Mouse (Mus musculus) activated CD4-positive, CD25-positive, alpha-beta regulatory T cell, adult 4 months (primary cell): ENCODE measurements at regions not wholly inside any gene's neighbourhood (a gene's known extent, or its start where the extent isn't known, plus 50 kb on each side); places are given as distances from the start of the nearest gene placed in this dataset.

Source experiments
- ATAC-seq: one replicate; pipeline ENCODE4 v1.8.0; 2017

DNA sequence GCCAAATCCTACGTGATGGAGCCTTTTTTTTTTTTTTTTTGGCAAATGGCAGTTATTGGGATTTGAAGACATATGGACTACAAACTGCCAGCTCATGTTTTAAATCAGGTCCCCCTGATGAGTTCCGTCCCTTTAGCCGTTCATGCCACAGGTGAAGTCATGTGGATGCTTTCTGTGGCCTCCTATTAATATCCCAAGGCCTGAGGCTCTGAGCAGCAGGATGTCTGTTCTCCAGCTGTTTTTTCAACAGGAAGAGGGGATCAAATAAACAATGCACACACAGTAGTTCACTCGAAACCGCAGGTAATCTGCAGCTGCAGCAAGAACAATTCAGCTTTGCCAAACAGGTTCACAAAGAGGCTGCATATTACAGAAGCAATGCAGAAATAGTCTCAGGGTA, 112.1 kb downstream of the Dusp6 start:
- ATAC-seq: no peak

DNA sequence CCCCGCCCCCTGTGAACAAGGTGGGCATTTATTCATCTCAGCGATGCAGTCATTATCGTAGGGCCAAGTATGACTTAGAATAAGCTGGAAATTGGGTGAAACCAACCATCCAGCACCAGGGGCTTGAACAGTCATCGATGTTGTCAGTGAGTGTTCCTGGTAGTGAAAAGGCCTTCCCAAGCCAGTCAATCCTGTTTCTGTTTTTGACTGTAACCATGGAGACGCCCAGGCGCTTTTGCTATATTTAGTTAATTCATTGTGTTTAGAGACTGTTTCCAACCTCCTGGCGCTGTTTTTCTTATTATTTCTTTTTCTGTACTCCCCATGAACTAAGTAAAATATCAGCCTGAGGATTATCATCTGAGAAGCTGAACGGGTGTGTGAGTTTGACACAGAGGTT, 113.4 kb downstream of the Dusp6 start:
- ATAC-seq: no peak

DNA sequence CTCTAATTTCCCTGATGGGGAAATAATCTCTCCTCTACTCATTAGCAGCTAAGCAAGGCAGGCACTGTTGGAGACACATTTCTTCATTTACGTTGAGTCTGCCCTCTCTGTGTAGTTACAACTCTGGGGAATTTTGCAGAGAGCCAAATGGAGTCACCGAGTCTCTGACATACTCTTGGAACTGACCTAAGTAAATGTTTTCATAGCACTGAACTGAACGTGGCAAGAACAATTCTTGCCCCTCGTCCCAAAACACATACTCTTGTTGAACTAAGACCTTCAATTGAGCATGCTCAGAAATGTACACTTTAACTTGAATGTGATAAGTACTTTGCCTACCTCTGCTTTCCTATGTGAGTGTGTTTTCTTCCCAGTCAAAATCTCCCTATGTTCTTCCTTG, 114.5 kb downstream of the Dusp6 start:
- no peak for ATAC-seq

DNA sequence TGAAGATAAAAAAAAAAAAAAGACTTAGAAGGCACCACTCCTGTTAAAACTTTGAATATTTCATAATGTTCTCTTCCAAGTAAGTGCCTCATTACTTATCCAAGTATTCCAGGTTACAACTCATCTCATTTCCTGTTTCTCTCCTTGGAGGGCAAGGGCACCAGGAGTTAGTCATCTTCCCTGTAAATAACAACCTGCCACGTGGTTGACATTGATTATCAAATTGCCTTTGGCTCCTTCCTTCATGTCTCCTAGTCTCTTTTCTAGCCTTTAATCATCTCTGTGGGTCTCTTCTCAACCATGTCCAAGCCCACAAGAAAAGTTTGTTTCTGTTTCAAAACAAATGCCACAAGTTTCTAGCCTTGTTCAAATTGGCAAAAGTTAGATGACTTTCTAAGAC, 116.1 kb downstream of the Dusp6 start:
- no peak for ATAC-seq

DNA sequence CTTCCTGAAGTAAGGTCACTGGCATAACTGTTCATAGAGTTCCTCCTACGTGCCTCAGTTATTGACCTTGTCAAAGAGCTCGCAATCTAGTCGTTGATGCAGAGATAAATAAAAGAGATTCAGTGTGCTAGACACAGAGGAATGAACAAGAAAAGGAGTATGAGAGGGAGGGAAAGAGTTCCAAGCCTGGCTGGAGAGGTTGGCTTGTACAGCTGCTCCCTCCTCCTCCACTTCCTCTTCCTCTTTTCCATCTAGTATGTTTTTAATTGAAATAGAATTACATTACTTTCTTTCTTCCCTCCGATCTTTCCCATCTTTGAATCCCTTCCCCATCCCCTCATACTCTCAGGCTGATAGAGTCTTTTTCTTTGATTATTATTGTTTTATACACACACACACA, 117.1 kb downstream of the Dusp6 start:
- ATAC-seq: no peak

DNA sequence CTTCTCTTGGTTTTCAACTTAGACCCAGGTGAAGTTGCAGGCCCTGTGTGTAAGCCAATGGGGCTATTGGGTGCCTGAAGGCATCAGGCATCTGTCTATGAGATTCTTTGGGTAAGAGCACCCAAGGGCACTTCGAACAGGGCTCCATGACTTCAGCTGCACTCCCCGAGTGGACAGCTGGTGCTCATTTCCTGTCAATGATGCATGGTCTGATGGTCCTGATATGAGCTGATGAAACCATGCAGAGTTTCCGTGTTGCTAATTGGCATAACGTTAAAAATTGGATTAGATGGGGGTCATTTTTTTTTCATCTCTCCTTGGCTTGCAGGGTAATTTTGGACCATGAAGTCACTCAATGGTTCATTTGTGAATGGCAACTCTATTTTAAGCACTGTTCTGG, 120.0 kb downstream of the Dusp6 start:
- no peak for ATAC-seq

DNA sequence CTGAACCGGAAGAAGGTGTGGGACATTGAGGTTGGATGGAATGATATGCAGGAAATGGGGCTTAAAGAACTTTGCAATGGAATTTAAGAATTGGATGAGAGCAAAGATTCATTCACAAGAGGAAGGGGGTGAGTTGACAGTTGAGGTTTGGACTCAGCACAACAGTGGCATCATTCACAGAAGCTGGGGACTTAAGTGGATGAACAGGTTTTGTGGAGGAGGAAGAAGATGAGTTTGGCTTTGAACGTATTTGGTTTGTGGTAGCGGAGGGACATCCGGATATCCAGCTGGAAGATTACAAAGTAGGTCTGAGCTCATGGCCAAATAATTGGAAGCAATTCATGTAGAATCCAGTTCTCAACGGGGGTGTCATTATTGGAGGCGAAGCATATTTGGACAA, 121.3 kb downstream of the Dusp6 start:
- no peak for ATAC-seq

DNA sequence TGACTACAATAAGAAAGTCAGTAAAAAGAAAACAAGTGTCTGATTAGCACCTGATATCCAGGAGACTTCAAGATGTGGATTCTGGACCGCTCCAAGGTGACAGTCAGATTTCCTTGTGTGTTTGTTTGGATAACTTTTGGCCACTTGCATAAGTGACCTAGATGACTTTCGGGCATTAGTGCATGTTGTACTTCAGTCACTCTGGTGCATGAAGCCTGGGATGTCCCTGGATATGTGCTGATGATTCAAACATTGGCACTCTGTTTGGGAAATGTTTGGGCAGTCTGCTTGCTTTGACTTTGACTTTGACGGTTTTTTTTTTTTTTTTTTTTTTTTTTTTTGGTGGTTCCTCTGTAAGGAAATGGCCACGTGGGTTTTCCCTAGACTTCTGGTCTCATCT, 121.8 kb downstream of the Dusp6 start:
- no peak for ATAC-seq

DNA sequence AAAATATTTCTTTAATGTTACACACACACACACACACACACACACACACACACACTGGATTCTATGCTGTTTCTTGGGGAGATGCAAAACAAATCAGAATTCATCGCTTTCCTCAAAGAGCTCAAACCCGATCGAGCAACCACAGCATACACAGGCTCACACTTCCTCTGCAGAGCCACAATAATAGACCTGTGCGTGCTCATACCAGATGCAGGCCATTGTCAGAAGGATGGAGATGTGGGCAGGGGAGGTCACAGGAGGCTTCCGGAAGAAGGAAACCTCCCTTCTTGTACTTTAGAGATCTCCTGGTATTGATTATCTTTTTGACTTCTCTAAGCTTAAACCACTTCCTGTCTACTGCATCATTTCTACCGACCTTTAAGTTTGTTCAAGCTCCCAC, 122.8 kb downstream of the Dusp6 start:
- peak; percentile 98 for ATAC-seq

DNA sequence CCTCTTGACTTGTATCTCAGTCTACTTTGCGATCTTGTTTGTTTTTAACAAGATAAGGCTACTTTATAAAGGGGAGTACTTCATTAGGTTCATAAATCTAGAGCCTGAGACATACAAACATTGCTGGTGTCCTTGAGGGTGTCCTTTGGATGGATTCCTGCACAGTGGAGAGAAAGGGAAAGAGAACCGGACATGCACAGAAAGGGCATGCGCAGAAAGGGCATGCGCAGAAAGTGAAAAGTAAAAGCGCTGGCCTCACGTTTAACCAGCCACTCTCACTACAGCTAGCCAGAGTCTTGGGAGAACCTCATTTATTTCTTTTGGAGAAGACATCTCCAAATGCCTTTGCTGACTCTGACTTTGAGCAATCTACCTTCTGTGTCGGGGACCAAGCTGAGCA, 125.5 kb downstream of the Dusp6 start:
- ATAC-seq: no peak

DNA sequence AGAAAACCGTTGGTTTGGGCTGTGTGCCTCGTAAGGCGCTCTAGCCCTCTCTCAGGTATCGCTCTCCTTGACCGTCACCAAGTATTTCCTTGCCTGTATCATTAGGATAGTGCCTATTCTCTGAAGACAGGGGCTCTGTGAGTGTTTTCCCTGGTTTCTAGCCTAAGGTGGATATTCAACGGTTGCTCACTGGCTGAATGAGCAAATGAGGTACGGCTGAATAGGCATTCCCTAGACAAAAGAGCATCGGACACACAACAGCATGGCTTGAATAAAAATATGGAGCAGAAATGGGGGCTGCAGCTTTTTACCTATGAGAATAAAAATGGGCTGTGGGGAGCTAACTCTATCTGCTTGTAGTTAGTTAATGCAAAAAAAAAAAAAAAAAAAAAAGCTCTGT, 126.0 kb downstream of the Dusp6 start:
- no peak for ATAC-seq

DNA sequence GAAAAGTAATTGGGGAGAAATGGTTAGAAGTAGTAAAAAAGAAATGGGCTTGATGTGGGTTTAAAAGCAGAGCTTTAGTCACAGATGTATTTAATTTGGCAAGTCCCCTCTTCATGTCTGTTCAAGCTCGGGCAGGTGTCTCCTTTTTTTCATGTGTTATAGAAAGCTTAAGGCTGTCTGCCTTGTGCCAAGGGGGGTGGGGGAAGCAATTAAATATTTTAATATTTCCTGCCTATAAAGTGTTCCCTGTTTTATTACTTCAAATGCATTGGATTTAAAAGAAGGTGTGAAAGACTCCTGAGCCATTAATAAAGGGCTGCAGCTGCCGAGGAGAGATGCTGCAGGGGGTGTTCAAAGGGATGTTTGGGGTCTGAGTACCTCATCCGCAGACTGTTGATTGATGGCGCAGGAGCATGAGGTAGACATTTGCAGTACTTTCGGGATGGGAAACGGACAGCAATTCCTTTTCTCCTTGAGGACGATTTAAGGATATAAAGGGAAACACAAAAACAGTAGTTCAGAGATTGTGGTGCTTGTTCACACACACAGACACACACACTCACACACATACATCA, 127.7 kb downstream of the Dusp6 start:
- ATAC-seq: no peak

DNA sequence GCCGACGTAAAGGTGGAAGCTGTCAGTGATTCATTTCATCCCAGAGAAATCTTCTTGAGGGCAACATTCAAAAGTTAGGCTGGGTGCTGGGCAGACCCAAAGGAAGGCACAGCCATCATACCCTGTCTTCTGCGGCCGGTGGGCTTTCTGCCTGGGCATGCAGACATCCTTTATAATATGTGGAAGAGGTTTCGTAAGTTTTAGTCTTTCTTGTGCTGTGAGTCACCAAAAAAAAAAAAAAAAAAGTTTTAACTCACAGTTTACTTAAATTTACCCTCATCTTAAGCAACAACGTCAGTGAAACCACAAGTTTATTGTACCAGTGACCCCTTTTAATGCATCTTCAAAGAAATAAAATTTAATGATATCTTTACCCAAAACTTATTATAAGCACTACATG, 128.7 kb downstream of the Dusp6 start:
- ATAC-seq: no peak

DNA sequence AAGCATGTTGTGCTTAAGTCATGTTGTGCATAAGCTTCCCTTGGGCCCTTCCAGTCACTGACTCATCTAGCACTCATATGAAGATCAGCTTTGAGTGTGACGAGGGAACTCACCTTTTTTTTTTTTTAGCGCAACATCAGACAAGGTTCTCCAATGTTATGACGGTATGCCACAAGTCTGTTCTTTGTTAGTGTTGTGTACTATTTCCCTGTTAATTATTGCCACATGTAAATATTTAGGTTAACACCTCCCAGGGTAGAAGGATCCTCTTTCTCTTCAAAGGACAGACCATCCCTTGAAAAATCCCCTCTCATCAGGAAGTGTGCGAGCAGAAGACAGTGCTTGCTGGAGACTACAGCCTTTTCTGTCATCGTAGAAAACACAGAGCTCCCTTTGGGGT, 129.9 kb downstream of the Dusp6 start:
- peak; percentile 76 for ATAC-seq

DNA sequence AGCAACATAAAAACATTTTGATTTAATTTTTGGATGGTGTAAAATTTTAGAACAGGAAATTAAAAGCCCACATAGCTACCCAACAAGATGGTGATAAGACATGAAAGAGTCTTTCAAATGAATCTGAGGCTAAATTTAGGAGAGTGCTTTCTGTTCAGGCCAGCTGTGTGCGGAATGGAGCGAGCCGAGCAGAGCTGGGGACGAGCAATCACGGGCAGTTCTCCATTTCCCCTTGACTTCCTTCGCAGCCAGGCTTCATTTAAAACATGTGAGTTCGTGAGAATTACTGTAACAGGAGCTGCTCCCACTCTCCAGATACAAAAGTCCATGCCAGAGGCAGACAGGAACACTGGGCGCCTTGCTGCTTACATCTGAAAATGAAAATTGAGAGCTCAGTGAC, 130.5 kb downstream of the Dusp6 start:
- peak; percentile 30 for ATAC-seq

DNA sequence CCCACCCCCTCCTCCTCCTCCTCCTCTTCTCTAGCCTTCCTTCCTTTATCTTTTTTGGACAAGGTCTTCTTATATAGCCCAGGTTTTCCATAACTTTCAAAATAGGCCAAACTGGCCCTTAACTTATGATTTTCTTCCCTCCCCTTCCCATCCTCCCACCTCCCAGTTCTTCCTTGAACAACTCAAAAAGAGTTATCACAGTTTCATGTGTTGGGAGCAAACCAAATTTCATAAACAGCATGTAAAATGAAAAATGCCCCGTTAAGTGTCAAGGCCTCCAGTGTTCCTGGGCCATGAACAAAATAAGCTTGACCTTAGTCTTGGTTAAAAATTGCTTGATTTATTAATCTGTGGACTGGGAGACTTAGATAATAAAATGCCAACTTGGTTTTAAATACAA, 132.4 kb downstream of the Dusp6 start:
- no peak for ATAC-seq

DNA sequence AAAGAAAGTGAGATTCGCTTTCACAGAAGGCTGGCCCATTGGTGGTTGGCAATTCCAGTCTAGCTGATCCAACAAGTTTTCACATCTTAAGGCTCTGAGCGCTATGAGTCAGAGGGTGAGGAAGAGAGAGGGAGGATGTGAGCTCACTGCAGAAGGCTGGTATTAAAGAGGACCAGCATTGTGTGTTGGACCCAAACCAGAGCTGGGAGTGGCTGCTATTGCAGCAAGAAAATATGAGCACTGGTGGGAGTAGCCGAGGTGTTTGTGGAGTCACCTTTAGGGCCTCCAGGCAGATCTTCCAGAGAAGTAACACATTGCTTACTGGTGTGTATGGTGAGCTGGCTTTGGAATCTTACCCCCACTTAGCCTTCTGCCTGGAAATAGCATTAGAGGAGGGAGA, 133.6 kb downstream of the Dusp6 start:
- ATAC-seq: no peak

DNA sequence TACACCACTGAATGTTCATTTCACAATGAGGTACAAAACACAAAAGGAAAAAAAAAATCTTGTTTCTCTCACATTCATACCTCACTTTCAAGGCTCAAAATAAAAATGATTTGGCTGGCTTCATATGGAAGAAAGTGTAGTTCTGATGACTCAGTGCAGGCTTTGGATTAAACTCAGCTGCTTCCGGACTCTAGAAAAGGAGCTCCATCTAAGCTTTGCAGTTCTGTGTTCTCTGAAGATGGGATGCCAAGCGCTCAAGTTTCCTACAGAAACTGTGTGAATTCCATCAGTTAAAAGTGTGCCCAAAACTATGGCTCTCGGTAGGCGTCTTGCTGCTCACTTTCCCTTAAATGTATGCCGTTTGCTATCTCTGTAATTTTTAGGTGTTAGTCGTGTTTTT, 137.0 kb downstream of the Dusp6 start:
- no peak for ATAC-seq

DNA sequence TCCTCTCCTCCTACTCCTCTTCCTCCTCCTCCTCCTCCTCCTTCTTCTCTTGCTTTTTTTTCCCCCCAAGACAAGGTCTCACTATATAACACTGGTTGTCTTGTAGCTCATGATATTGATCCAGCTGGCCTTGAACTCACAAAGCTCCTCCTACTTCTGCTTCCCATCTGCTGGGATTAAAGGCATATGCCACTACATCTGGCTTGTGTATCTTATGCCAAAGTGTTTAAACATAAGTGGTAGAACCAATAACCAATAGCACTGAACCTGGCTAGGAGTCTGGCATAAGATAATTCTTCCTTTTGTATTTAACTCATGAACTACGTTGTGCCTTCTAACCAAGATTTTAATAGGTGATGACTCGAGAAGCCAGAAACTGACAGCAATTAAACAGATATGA, 143.7 kb downstream of the Dusp6 start:
- no peak for ATAC-seq

DNA sequence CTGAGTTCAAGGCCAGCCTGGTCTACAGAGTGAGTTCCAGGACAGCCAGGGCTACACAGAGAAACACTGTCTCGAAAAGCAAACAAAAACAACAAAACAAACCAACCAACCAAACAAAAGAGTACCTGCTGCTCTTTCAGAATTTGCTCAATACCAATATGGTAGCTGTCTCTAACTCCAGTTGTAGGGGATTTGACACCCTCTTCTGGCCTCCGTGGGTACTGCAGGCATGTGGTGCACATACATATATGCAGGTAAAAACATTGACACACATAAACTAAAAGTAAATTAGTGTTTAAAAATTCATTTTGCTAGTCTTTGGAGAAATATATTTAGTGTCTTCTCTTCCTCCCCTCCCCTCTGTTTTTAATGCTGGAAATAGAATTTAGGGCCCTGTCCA, 145.8 kb downstream of the Dusp6 start:
- no peak for ATAC-seq

DNA sequence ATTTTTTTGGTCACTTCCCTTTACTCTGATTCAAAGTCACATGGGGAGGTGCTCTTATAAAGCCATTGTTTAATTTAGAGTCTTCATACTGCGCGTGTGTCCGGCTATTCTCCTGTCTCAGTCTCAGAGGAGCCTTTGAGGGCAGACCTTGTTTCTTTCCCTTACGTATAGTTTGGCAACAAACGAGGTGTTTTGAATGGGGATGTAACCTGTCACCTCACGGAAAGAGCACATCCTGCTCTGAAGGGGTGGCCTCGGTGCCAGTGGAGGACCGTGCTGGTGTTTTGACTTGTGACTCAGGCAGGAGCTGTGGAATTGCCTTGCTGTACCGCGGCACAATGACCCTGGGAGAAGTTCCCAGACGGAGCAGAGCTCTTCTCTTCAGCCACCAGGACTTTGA, 146.7 kb downstream of the Dusp6 start:
- no peak for ATAC-seq

DNA sequence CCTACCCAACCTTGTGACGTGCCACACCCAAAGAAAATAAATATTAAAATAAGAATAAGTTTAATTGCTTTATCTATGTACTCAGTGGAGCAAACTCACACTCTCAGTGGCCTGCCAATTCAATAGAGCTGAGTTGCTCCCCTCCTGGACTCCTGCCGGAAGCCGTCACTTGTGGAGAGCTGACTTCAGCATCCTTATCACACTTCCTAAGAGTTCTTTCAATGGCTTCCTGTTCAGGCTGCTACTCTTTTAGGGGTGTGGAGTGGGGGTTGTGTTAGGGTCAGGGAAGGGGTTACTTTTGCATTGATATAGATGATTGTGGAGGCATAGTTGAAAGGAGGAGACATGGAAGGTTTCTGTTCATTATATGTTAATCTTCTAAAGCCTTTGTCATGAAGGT, 147.7 kb downstream of the Dusp6 start:
- ATAC-seq: no peak

DNA sequence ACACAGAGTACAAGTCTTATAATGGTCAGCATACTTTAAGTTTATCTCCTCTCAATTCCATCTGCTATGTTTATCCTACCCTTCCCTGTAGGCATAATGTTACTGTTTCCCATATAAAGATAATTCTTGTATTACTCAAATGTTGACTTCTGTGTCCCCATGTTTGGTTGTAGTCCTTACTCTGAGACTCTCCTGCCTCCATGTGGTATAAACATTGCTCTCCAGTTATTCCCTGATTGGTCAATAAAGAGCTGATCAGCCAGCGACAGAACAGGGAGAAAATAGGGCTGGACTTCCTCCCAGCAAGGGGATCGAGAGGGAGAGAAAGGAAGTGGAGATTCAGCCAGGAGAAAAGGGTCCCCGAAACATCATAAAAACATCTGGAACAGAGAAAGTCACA, 150.4 kb downstream of the Dusp6 start:
- no peak for ATAC-seq

DNA sequence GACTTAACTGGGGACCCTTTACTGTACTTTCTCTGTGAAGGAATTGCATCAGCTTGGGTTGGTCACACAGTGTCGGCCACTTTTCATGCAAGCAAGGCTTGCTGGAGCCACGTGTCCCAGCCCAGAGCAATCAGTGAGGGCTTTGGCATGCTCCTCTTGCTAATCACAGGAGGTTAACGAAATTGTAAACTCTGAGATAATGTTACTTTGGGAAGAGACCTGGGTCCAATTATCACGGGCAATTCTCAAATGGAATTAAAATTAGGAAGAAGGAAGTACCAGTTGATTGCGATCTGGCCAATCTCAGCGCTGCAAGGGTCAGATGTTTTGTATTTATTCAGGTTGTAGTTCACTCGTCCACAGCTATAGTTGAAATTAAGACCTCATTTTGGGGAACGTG, 153.2 kb downstream of the Dusp6 start:
- ATAC-seq: no peak

DNA sequence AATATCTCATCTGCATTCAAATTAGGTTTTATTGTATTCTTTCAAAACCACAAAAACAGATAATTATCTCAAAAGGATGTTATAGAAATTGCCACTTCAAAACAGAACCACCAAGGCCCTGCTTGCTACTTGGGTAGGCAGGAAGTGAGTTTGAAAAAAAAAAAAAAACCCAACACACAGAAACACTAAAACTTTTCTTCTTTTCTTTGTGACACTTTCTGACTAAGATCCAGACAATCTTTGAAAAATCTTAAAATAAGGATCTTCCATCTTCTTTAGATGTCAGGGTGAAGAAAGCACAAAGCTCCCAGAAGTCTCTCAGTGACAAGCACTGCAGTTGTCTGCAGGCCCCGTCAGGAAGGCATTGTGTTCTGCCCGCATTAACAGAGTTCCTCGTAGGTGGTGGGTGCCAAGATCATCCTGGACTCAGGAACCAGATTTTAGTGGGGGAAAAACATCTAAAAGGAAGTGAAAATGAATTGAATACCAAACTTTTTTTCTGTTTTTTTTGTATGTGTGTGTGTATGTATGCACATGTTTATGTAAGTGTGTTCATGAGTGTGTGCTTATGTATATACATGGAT, 154.0 kb downstream of the Dusp6 start:
- ATAC-seq: peak; percentile 94

DNA sequence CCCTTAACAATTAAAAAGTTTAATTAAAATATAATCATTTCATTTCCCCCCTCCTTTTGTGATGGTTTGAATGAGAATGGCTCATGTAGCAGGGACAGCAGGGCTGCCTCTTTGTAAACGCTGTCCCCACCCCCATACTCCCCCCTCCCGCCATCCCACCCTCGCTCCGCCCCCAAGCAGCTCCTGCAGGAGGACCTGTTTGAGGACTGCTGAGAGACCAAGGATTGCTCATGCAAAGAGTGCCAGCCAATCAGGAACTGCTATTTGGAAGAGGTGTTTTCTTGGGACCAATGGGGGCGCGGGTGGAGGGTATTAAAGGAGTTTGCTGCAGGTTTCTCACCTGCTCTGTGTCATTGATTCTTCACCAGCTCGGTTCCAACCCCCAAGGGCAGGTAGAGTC, 154.6 kb downstream of the Dusp6 start:
- no peak for ATAC-seq
